Mouse (Mus musculus): Measurements from ENCODE around the gene Krt18. TPM values are rescaled to one million over a fixed set of nuclear protein-coding genes. Genes with fewer than 3 reads are reported as not detected.

Krt18 gene
- polyA plus RNA-seq, 1 experiment from 2014 or later = 13.6 TPM

GRCm38 (mm10) chr15:102070476-102071467, 42.8 kb downstream of the Krt18 start:
- no peak overlapping the region for H3K9ac ChIP-seq (ENCODE audit: low read length)
- 76% methylated on average over 13 of the region's 13 CpGs for WGBS
- no peak overlapping the region for H3K4me2 ChIP-seq (ENCODE audit: low read depth, low read length, severe bottlenecking)
- H3K27ac ChIP-seq (ENCODE audit: low read depth, low read length) = no peak overlapping the region
- ATAC-seq (replicated peaks; ENCODE audit: low FRiP score) (no peak), DNase-seq (ENCODE audit: low spot score) (no peak)
- H3K36me3 ChIP-seq (ENCODE audit: control insufficient read depth, insufficient read depth, low read length) = no peaks in the 10 kb centered on the region
- H3K27me3 ChIP-seq (ENCODE audit: control insufficient read depth, insufficient read depth, low read length) = peaks cover 3% of the 10 kb centered on the region; the same call in 1 of the 2 replicates
- H3K9me3 ChIP-seq (ENCODE audit: control insufficient read depth, low read length) = no peaks in the 10 kb centered on the region
- no peak overlapping the region for H3K4me3 ChIP-seq (ENCODE audit: low read depth, low read length)
- peaks cover 4% of the 10 kb centered on the region; the same call in 1 of the 2 replicates for H3K4me1 ChIP-seq (replicated peaks; ENCODE audit: control insufficient read depth, insufficient read depth, low read length)

- H3K27ac ChIP-seq (ENCODE audit: low read depth, low read length) = no peak overlapping the region
Observed at GRCm38 (mm10) chr15:102072963-102073558, 45.1 kb downstream of the Krt18 start.

DNA sequence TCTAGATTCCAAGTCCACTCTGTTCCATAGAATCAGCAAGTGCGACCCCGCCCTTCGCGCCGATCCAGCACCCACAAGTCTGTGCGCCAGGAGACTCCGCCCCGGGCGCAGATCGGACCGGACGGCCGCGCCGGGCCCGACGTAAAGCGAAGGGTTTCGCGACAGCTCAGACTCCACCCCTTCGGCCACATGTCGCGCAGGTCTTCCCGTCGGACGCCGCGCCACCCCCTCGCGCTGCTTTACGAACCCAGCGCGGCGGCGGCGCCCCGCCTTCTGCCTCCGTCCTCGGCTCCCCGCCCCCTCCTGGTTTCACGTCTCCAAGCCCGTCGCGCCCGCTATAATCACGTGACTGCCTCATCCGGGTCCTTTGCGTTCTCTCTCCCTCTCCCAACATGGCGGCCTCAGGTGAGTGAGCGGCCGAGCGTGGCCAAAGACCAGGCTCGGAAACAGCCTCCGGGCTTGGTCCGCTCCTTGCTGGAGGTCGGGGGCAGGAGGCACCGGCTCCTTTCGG, 45.6 kb downstream of the Krt18 start, which contains the start of gene Eif4b:
Eif4b (plus strand) TSS at position 215 of the 511 bp plus-strand sequence.
- DNase-seq (ENCODE audit: low spot score) (peak; percentile 99), ATAC-seq (replicated peaks; ENCODE audit: low FRiP score) (peak; percentile 93)
- WGBS = under 1% methylated on average over 58 of the region's 58 CpGs
- Histone ChIP-seq H3K27me3 (ENCODE audit: control insufficient read depth, insufficient read depth, low read length) (no peaks in the 10 kb centered on the region), H3K9ac (ENCODE audit: low read length) (peak within 1 kb of the TSS; percentile 96), H3K9me3 (ENCODE audit: control insufficient read depth, low read length) (no peaks in the 10 kb centered on the region), H3K4me3 (ENCODE audit: low read depth, low read length) (peak within 1 kb of the TSS; percentile 93), H3K4me1 (replicated peaks; ENCODE audit: control insufficient read depth, insufficient read depth, low read length) (peaks cover 4% of the 10 kb centered on the region; the same call in 1 of the 2 replicates), H3K36me3 (ENCODE audit: control insufficient read depth, insufficient read depth, low read length) (no peaks in the 10 kb centered on the region), H3K27ac (ENCODE audit: low read depth, low read length) (peak within 1 kb of the TSS; percentile 94), H3K4me2 (ENCODE audit: low read depth, low read length, severe bottlenecking) (peak within 1 kb of the TSS; percentile 90)

More at GRCm38 (mm10) chr15:102072963-102073558, 45.1 kb downstream of the Krt18 start:
- H3K4me3 ChIP-seq (ENCODE audit: low read depth, low read length) = peak overlapping the region; percentile 93
- H3K4me1 ChIP-seq (replicated peaks; ENCODE audit: control insufficient read depth, insufficient read depth, low read length) = peaks cover 4% of the 10 kb centered on the region; the same call in 1 of the 2 replicates
- no peak for DNase-seq (ENCODE audit: low spot score)
- H3K4me2 ChIP-seq (ENCODE audit: low read depth, low read length, severe bottlenecking) = peak overlapping the region; percentile 45; the same call in 1 of the 2 replicates
- no peaks in the 10 kb centered on the region for H3K9me3 ChIP-seq (ENCODE audit: control insufficient read depth, low read length)
- H3K36me3 ChIP-seq (ENCODE audit: control insufficient read depth, insufficient read depth, low read length) = no peaks in the 10 kb centered on the region
- peak; percentile 45 for ATAC-seq (replicated peaks; ENCODE audit: low FRiP score)
- WGBS = 16% methylated on average over 6 of the region's 6 CpGs
- H3K27me3 ChIP-seq (ENCODE audit: control insufficient read depth, insufficient read depth, low read length) = no peaks in the 10 kb centered on the region
- H3K9ac ChIP-seq (ENCODE audit: low read length) = peak overlapping the region; percentile 35

GRCm38 (mm10) chr15:102074070-102074731, 46.2 kb downstream of the Krt18 start:
- Histone ChIP-seq H3K4me2 (ENCODE audit: low read depth, low read length, severe bottlenecking) (peak overlapping the region; percentile 90), H3K9ac (ENCODE audit: low read length) (peak overlapping the region; percentile 96), H3K36me3 (ENCODE audit: control insufficient read depth, insufficient read depth, low read length) (no peaks in the 10 kb centered on the region), H3K4me3 (ENCODE audit: low read depth, low read length) (peak overlapping the region; percentile 93), H3K9me3 (ENCODE audit: control insufficient read depth, low read length) (no peaks in the 10 kb centered on the region), H3K27me3 (ENCODE audit: control insufficient read depth, insufficient read depth, low read length) (no peaks in the 10 kb centered on the region), H3K4me1 (replicated peaks; ENCODE audit: control insufficient read depth, insufficient read depth, low read length) (peaks cover 4% of the 10 kb centered on the region; the same call in 1 of the 2 replicates), H3K27ac (ENCODE audit: low read depth, low read length) (peak overlapping the region; percentile 94)
- ATAC-seq (replicated peaks; ENCODE audit: low FRiP score) = peak; percentile 49
- peak; percentile 84 for DNase-seq (ENCODE audit: low spot score)
- WGBS = under 1% methylated on average over 56 of the region's 57 CpGs

DNA sequence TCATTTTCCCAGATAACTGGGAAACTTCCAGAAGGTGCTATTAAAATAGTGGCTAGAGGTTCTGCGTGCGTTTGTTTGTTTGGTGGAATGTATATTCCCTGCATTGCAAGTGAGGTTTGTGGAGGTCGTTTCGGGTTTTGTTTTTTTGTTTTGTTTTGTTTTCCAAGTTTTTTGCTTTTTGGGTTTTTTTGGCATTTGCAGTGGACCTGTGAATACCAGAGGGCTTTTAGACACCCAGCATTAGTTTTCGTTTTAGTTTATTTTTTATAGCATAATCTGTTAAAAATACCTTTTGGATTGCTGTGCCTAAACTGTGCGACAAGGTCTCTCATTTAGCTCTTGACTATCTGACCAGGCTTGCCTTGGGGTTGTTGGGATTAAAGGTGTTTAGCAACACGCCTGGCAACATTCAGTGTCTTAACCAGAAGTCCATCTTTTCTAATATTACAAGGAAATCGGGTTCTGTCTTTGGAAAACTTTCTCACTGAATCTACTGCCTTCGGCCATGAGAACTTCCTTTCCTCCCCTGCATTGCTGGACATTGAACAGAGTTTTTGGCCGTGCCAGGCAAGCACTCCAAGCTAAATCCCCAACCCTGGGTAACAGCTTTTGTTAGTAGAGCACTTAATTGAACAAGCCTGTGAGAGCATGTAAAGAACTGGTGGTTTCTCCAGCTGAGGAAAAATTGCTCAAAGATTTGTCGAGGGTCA, 47.1 kb downstream of the Krt18 start:
- Histone ChIP-seq H3K36me3 (ENCODE audit: control insufficient read depth, insufficient read depth, low read length) (no peaks in the 10 kb centered on the region), H3K27me3 (ENCODE audit: control insufficient read depth, insufficient read depth, low read length) (no peaks in the 10 kb centered on the region), H3K4me2 (ENCODE audit: low read depth, low read length, severe bottlenecking) (peak overlapping the region; percentile 90), H3K4me1 (replicated peaks; ENCODE audit: control insufficient read depth, insufficient read depth, low read length) (peaks cover 4% of the 10 kb centered on the region; the same call in 1 of the 2 replicates), H3K4me3 (ENCODE audit: low read depth, low read length) (peak overlapping the region; percentile 93), H3K27ac (ENCODE audit: low read depth, low read length) (no peak overlapping the region), H3K9me3 (ENCODE audit: control insufficient read depth, low read length) (no peaks in the 10 kb centered on the region), H3K9ac (ENCODE audit: low read length) (peak overlapping the region; percentile 96)
- DNase-seq (ENCODE audit: low spot score) (no peak), ATAC-seq (replicated peaks; ENCODE audit: low FRiP score) (no peak)
- 14% methylated on average over 11 of the region's 11 CpGs for WGBS

- no peak overlapping the region for H3K4me3 ChIP-seq (ENCODE audit: low read depth, low read length)
- H3K27ac ChIP-seq (ENCODE audit: low read depth, low read length) = no peak overlapping the region
- WGBS = 90% methylated on average over 2 of the region's 2 CpGs
- no peak overlapping the region for H3K4me2 ChIP-seq (ENCODE audit: low read depth, low read length, severe bottlenecking)
- no peaks in the 10 kb centered on the region; the same call in 1 of the 2 replicates for H3K36me3 ChIP-seq (ENCODE audit: control insufficient read depth, insufficient read depth, low read length)
- H3K4me1 ChIP-seq (replicated peaks; ENCODE audit: control insufficient read depth, insufficient read depth, low read length) = peaks cover 4% of the 10 kb centered on the region; the same call in 1 of the 2 replicates
- no peaks in the 10 kb centered on the region for H3K27me3 ChIP-seq (ENCODE audit: control insufficient read depth, insufficient read depth, low read length)
- DNase-seq (ENCODE audit: low spot score) (no peak), ATAC-seq (replicated peaks; ENCODE audit: low FRiP score) (no peak)
- no peaks in the 10 kb centered on the region for H3K9me3 ChIP-seq (ENCODE audit: control insufficient read depth, low read length)
- H3K9ac ChIP-seq (ENCODE audit: low read length) = no peak overlapping the region
Observed at GRCm38 (mm10) chr15:102077111-102077677, 49.2 kb downstream of the Krt18 start.

- WGBS = 85% methylated on average over 4 of the region's 4 CpGs
- Histone ChIP-seq H3K4me2 (ENCODE audit: low read depth, low read length, severe bottlenecking) (no peak overlapping the region), H3K36me3 (ENCODE audit: control insufficient read depth, insufficient read depth, low read length) (peaks cover 3% of the 10 kb centered on the region; the same call in 1 of the 2 replicates), H3K27me3 (ENCODE audit: control insufficient read depth, insufficient read depth, low read length) (no peaks in the 10 kb centered on the region), H3K4me3 (ENCODE audit: low read depth, low read length) (no peak overlapping the region), H3K4me1 (replicated peaks; ENCODE audit: control insufficient read depth, insufficient read depth, low read length) (peaks cover 4% of the 10 kb centered on the region; the same call in 1 of the 2 replicates), H3K9ac (ENCODE audit: low read length) (no peak overlapping the region), H3K9me3 (ENCODE audit: control insufficient read depth, low read length) (no peaks in the 10 kb centered on the region), H3K27ac (ENCODE audit: low read depth, low read length) (no peak overlapping the region)
- DNase-seq (ENCODE audit: low spot score) (no peak), ATAC-seq (replicated peaks; ENCODE audit: low FRiP score) (no peak)
Observed at GRCm38 (mm10) chr15:102079221-102079620, 51.2 kb downstream of the Krt18 start.

Measured in forebrain, embryonic 11.5 days (tissue).